Mouse (Mus musculus) limb, embryonic 14.5 days (tissue): ENCODE data around the gene Syt6. TPM values are rescaled to one million over a fixed set of nuclear protein-coding genes. Genes with fewer than 3 reads are reported as not detected.

Experiments
- ATAC-seq: fragments of 200-750 bp; cut with Nextera tagmentation; 2 replicates; pipeline ENCODE4 v1.8.0; 2017; ENCODE audit warnings: low read depth, moderate number of reproducible peaks, moderate TSS enrichment; ENCODE audit not compliant: low FRiP score
- DNase-seq: peaks from one replicate; pipeline ENCODE4 v3.0.0-alpha.2; 2015; ENCODE audit warnings: low spot score
- H3K27ac ChIP-seq: fragments of 300-500 bp; sonication (generic); replicated peaks from 2 replicates; pipeline ENCODE4 v1.5.1; 2014; ENCODE audit warnings: low read depth, mild to moderate bottlenecking, low read length, moderate library complexity, mixed read lengths
- H3K27me3 ChIP-seq: fragments of 300-500 bp; sonication (generic); 2 replicates; pipeline ENCODE4 v1.6.1; 2014; ENCODE audit warnings: low read length, mixed read lengths; ENCODE audit not compliant: control insufficient read depth, insufficient read depth
- H3K36me3 ChIP-seq: fragments of 300-500 bp; sonication (generic); 2 replicates; pipeline ENCODE4 v1.6.1; 2014; ENCODE audit warnings: mild to moderate bottlenecking, low read length, moderate library complexity, mixed read lengths; ENCODE audit not compliant: control insufficient read depth, insufficient read depth
- H3K4me1 ChIP-seq: fragments of 300-500 bp; sonication (generic); 2 replicates; pipeline ENCODE4 v1.6.1; 2014; ENCODE audit warnings: antibody characterized with exemption, low read length, mixed read lengths; ENCODE audit not compliant: control insufficient read depth, insufficient read depth
- H3K4me2 ChIP-seq: fragments of 300-500 bp; sonication (generic); replicated peaks from 2 replicates; pipeline ENCODE4 v1.6.1; 2014; ENCODE audit warnings: low read depth, mild to moderate bottlenecking, low read length, moderate library complexity; ENCODE audit not compliant: severe bottlenecking
- H3K4me3 ChIP-seq: fragments of 300-500 bp; sonication (generic); replicated peaks from 2 replicates; pipeline ENCODE4 v1.5.1; 2014; ENCODE audit warnings: low read length
- H3K9ac ChIP-seq: fragments of 300-500 bp; sonication (generic); 2 replicates; pipeline ENCODE4 v1.6.1; 2014; ENCODE audit warnings: mild to moderate bottlenecking, low read depth, low read length, moderate library complexity; ENCODE audit not compliant: severe bottlenecking
- H3K9me3 ChIP-seq: fragments of 300-500 bp; sonication (generic); 2 replicates; pipeline ENCODE4 v1.6.1; 2016; ENCODE audit warnings: low read length; ENCODE audit not compliant: control insufficient read depth
- POLR2A ChIP-seq: fragments of 200-500 bp; IDR thresholded peaks from 2 replicates; pipeline ENCODE4 v1.8.0; 2012; ENCODE audit warnings: inconsistent platforms, mild to moderate bottlenecking, moderate library complexity, borderline replicate concordance; ENCODE audit not compliant: insufficient read depth, insufficient read length; ENCODE audit errors: extremely low read depth
- WGBS: fragments of 180-500 bp; shearing (Covaris S2); extraction: QIAGEN DNeasy Blood & Tissue Kit; methylation state at CpG from one replicate; pipeline ENCODE4 v1.1.7; 2014; 5-methylcytosine and 5-hydroxymethylcytosine counted together
- polyA plus RNA-seq, 2 experiments: library from polyadenylated mRNA; depleted of rRNA in 1 of 2; stranded (reverse) in 1 of 2; unstranded in 1 of 2; fragments of >200 nt; fragmentation: Nextera tagmentation in 1 of 2; extraction: Ambion mirVana in 1 of 2; gene quantifications; 2 replicates each; pipeline versions ENCODE4 v1.2.1 to v1.2.3; 2012 to 2014

The Syt6 gene
- polyA plus RNA-seq, 2 experiments: 0.37 to 0.44 TPM

- Histone ChIP-seq H3K27ac (no peak overlapping the region), H3K4me3 (no peak overlapping the region), H3K36me3 (no peaks in the 10 kb centered on the region), H3K9ac (no peak overlapping the region), H3K9me3 (no peaks in the 10 kb centered on the region), H3K4me1 (no peaks in the 10 kb centered on the region), H3K4me2 (no peak overlapping the region), H3K27me3 (no peaks in the 10 kb centered on the region)
- no peak for TF ChIP-seq POLR2A
- DNase-seq (no peak), ATAC-seq (no peak)
- 81% methylated on average over 5 of the region's 5 CpGs for WGBS
Measured at GRCm38 (mm10) chr3:103587672-103588071, 12.6 kb downstream of the Syt6 start.

- H3K4me3 ChIP-seq: no peak overlapping the region
- ATAC-seq (no peak), DNase-seq (no peak)
- TF ChIP-seq POLR2A: no peak
- 64% methylated on average over 5 of the region's 5 CpGs for WGBS
- no peak overlapping the region for H3K27ac ChIP-seq
- H3K36me3 ChIP-seq: no peaks in the 10 kb centered on the region
- no peak overlapping the region for H3K4me2 ChIP-seq
- no peak overlapping the region for H3K9ac ChIP-seq
- H3K4me1 ChIP-seq: peaks cover 8% of the 10 kb centered on the region
- no peaks in the 10 kb centered on the region for H3K27me3 ChIP-seq
- no peaks in the 10 kb centered on the region for H3K9me3 ChIP-seq
Measured at GRCm38 (mm10) chr3:103589636-103590035, 14.6 kb downstream of the Syt6 start.

- H3K4me1 ChIP-seq: peaks cover 8% of the 10 kb centered on the region
- no peak overlapping the region for H3K4me3 ChIP-seq
- H3K27ac ChIP-seq: no peak overlapping the region
- no peak for TF ChIP-seq POLR2A
- DNase-seq (no peak), ATAC-seq (no peak)
- H3K4me2 ChIP-seq: no peak overlapping the region
- H3K9ac ChIP-seq: no peak overlapping the region
- no peaks in the 10 kb centered on the region for H3K27me3 ChIP-seq
- H3K36me3 ChIP-seq: no peaks in the 10 kb centered on the region
- H3K9me3 ChIP-seq: no peaks in the 10 kb centered on the region
- WGBS: 94% methylated on average over 5 of the region's 5 CpGs
Measured at GRCm38 (mm10) chr3:103592636-103593035, 17.6 kb downstream of the Syt6 start.

- no peak overlapping the region for H3K4me2 ChIP-seq
- no peak for TF ChIP-seq POLR2A
- H3K4me3 ChIP-seq: no peak overlapping the region
- H3K27me3 ChIP-seq: no peaks in the 10 kb centered on the region
- ATAC-seq (no peak), DNase-seq (no peak)
- WGBS: 60% methylated on average over 5 of the region's 5 CpGs
- H3K4me1 ChIP-seq: peaks cover 8% of the 10 kb centered on the region
- no peaks in the 10 kb centered on the region for H3K9me3 ChIP-seq
- H3K36me3 ChIP-seq: no peaks in the 10 kb centered on the region
- no peak overlapping the region for H3K9ac ChIP-seq
- H3K27ac ChIP-seq: no peak overlapping the region
Measured at GRCm38 (mm10) chr3:103593631-103594030, 18.6 kb downstream of the Syt6 start.

- 82% methylated on average over 7 of the region's 7 CpGs for WGBS
- DNase-seq (no peak), ATAC-seq (no peak)
- no peaks in the 10 kb centered on the region for H3K9me3 ChIP-seq
- peaks cover 8% of the 10 kb centered on the region for H3K4me1 ChIP-seq
- no peak overlapping the region for H3K27ac ChIP-seq
- no peaks in the 10 kb centered on the region for H3K27me3 ChIP-seq
- TF ChIP-seq POLR2A: no peak
- H3K36me3 ChIP-seq: no peaks in the 10 kb centered on the region
- no peak overlapping the region for H3K4me2 ChIP-seq
- H3K9ac ChIP-seq: no peak overlapping the region
- no peak overlapping the region for H3K4me3 ChIP-seq
Measured at GRCm38 (mm10) chr3:103595271-103595810, 20.3 kb downstream of the Syt6 start.

GRCm38 (mm10) chr3:103597586-103597985 lies 22.6 kb downstream of the Syt6 start:
- no peaks in the 10 kb centered on the region for H3K27me3 ChIP-seq
- no peak overlapping the region for H3K27ac ChIP-seq
- H3K9ac ChIP-seq: no peak overlapping the region
- no peaks in the 10 kb centered on the region for H3K36me3 ChIP-seq
- H3K4me2 ChIP-seq: no peak overlapping the region
- H3K9me3 ChIP-seq: no peaks in the 10 kb centered on the region
- TF ChIP-seq POLR2A: no peak
- H3K4me1 ChIP-seq: peaks cover 11% of the 10 kb centered on the region
- WGBS: 49% methylated on average over 4 of the region's 4 CpGs
- DNase-seq (no peak), ATAC-seq (no peak)
- H3K4me3 ChIP-seq: no peak overlapping the region
